Mouse (Mus musculus): Measurements from ENCODE around the gene Wwp2.

DNA sequence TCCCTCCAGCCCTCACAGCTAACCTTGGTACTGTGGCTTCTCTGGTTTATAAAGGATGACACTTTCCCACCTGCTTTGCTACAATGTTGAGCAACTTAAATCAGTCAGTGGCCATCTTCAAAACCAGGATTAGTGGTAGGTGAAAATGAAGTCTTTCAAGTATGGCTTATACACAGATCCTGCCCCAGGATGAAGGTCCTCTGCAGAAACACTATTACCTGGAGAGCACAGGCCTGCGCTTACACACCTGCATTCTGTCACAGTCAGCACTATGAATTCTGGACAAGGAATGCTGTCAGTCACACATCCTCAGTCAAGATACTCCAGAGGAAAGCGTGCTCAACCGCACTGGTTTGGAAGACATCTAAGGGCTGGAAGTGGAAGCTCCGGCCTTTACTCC lies 145.4 kb downstream of the Wwp2 start:
- TF ChIP-seq CTCF (IDR thresholded peaks at IDR 0.05; ENCODE audit: insufficient read depth, low read depth, low read length) (no peak), POLR2A (IDR thresholded peaks at IDR 0.05; ENCODE audit: insufficient read depth, low read depth, low read length) (no peak)
